Mouse (Mus musculus) heart, adult 18-20 months (tissue): ENCODE data around the gene Pkd1l2. TPM values are rescaled to one million over a fixed set of nuclear protein-coding genes. Genes with fewer than 3 reads are reported as not detected.

ENCODE experiments used
- DNase-seq, 2 experiments: peaks; one replicate each; pipeline ENCODE4 v3.0.0; 2021 to 2022; ENCODE audit warnings: mixed read lengths in 1 of 2
- total RNA-seq, 2 experiments: library from RNA; stranded (reverse); gene quantifications; 2 replicates each; pipeline ENCODE4 v1.2.3; 2021

The Pkd1l2 gene
- total RNA-seq, 2 experiments from 2014 or later, result not detected

- no peak for DNase-seq
These were observed 112.7 kb downstream of the Pkd1l2 start for GRCm38 (mm10) chr8:116969531-116969930.

- DNase-seq, result no peak
These were observed 127.8 kb downstream of the Pkd1l2 start for GRCm38 (mm10) chr8:116954415-116954814.

DNA sequence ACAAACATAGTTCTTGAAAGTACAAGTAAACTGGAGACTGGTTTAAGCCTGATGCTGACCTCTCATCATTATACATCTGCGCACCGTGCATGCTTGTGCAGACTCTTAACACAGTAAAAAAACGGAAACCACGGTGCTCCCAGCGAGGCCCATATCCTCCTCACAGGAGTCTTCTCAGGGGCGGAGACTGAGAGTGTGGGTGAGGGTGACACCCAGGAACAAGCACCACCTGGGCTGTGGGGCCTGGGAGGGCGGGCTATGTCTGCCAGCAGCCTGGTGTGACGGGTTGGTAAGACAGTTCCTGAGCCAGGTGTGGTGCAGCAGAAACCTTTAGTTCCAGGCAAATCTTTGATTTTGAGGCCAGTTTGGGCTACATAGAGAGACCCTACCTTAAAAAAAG, 129.8 kb downstream of the Pkd1l2 start:
- DNase-seq, result no peak

DNA sequence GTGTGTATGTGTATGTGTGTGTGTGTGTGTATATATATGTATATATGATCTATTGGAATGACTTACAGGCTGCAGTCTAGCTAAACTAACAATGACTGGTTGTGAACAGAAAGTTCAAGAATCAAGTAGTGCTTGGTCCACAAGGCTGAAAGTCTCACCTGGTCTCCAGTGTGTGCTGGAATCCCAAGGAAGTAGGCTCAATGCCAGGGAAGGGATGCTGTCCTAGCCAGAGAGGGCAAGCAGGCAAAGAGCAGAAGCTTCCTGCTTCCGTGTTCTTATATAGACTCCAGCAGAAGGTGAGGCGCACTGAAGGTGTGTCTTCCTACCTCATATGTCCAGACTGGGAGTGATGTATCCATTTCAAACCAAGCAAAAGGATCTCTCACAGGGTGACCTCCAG, 130.5 kb downstream of the Pkd1l2 start:
- DNase-seq, result no peak

DNA sequence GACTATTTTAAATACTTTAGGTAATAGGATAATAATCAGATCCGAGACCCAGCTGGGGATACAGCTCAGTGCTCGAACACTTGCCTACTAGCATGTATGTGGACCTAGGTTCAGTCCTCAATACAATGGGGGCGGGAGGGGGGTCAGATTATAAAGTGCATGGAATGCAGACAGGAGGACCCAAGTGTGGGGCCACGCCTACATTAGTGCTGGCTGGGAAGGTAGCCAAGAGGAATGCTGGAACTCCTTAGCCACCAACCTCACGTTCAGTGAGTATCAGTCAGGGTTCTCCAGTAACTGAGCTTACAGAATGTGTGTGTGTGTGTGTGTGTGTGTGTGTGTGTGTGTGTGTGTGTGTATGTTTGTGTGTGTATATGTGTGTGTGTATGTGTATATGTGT, 130.9 kb downstream of the Pkd1l2 start:
- no peak for DNase-seq

- DNase-seq, result no peak
These were observed 134.7 kb downstream of the Pkd1l2 start for GRCm38 (mm10) chr8:116947589-116947988.

GRCm38 (mm10) chr8:116946851-116947250, 135.4 kb downstream of the Pkd1l2 start:
- DNase-seq, result peak; percentile 48 to 53

DNA sequence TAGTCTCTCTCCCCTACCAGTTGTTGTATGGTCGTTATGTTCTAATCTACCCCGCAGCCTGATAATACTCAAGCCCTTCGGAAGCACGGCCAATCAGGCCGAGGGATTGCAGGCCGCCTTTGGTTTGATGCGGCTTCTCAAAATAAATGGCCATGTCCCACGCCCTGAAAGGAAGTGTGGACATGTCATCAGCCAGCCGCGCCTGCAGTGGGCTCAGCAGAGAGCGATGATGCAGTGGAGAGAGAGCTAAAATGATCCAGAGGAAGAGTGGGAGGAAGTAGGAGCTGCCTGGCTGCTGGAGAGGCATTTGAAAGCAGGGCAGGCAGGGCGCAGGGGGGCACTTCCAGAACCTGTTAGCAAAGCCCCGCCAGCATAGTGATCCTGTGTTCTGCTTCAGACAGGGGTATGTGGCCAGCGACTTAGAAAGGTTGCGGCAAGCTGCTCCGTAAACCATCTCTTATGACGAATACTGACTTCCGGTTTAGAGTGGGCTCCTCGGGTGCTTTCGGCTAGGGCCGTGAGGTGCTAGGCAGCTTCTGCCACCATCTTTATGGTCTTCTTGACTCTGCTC, 135.9 kb downstream of the Pkd1l2 start:
- peak; percentile 63 to 77 for DNase-seq

Other genes starting within 250 kb of the Pkd1l2 start
- gene Cmc2, start 161.0 kb downstream of the Pkd1l2 start, total RNA-seq, result 10 to 100 TPM; 70.9 to 92.4 TPM
- under 1 TPM; 0.25 to 0.69 TPM for gene Cenpn, start 160.7 kb downstream of the Pkd1l2 start, total RNA-seq
- gene Atmin, start 139.1 kb downstream of the Pkd1l2 start, total RNA-seq, result 10 to 100 TPM; 15.5 to 16.2 TPM
- under 1 TPM; 0.42 to 0.49 TPM for gene 1700030J22Rik, start 103.5 kb downstream of the Pkd1l2 start, total RNA-seq
- gene Gcsh, start 88.9 kb downstream of the Pkd1l2 start, total RNA-seq, result 10 to 100 TPM; 62.1 to 63.3 TPM
- gene Bco1, start 13.4 kb upstream of the Pkd1l2 start, total RNA-seq, result under 1 TPM in 1 of 2 experiments, not detected in 1; 0.15 TPM
- gene Gan, start 75.7 kb upstream of the Pkd1l2 start, total RNA-seq, result 1 to 10 TPM; 4.0 to 5.3 TPM
- gene Cmip, start 174.6 kb upstream of the Pkd1l2 start, total RNA-seq, result 10 to 100 TPM; 17.6 to 22.3 TPM